Mouse (Mus musculus) forebrain, embryonic 16.5 days (tissue): Measurements from ENCODE around the gene Kat7. TPM values are rescaled to one million over a fixed set of nuclear protein-coding genes. Genes with fewer than 3 reads are reported as not detected.
A peak's percentile ranks its signal among the peaks of the same experiment; 100 is the strongest.

Experiments used
- ATAC-seq: fragments of 200-750 bp; cut with Nextera tagmentation; 2 replicates; pipeline ENCODE4 v1.8.0; 2017; ENCODE audit warnings: mild to moderate bottlenecking, moderate library complexity
- H3K27ac ChIP-seq: fragments of 300-500 bp; sonication (generic); 2 replicates; pipeline ENCODE4 v1.5.1; 2014; ENCODE audit warnings: low read length, control low read depth
- H3K27me3 ChIP-seq: fragments of 300-500 bp; sonication (generic); replicated peaks from 2 replicates; pipeline ENCODE4 v1.6.1; 2014; ENCODE audit warnings: low read length; ENCODE audit not compliant: control insufficient read depth, insufficient read depth
- H3K36me3 ChIP-seq: fragments of 300-500 bp; sonication (generic); 2 replicates; pipeline ENCODE4 v1.6.1; 2014; ENCODE audit not compliant: control insufficient read depth, insufficient read depth
- H3K4me1 ChIP-seq: fragments of 300-500 bp; sonication (generic); replicated peaks from 2 replicates; pipeline ENCODE4 v1.6.1; 2014; ENCODE audit warnings: low read length; ENCODE audit not compliant: control insufficient read depth, insufficient read depth
- H3K4me2 ChIP-seq: fragments of 300-500 bp; sonication (generic); 2 replicates; pipeline ENCODE4 v1.6.1; 2014; ENCODE audit warnings: mild to moderate bottlenecking, low read length, control low read depth
- H3K4me3 ChIP-seq: fragments of 300-500 bp; sonication (generic); replicated peaks from 2 replicates; pipeline ENCODE4 v1.5.1; 2014; ENCODE audit warnings: mild to moderate bottlenecking, low read length, control low read depth
- H3K9ac ChIP-seq: fragments of 300-500 bp; sonication (generic); replicated peaks from 2 replicates; pipeline ENCODE4 v1.6.1; 2014; ENCODE audit warnings: low read depth, low read length, control low read depth
- H3K9me3 ChIP-seq: fragments of 300-500 bp; sonication (generic); 2 replicates; pipeline ENCODE4 v1.6.1; 2016; ENCODE audit warnings: low read length; ENCODE audit not compliant: control insufficient read depth
- WGBS: fragments of 180-500 bp; shearing (Covaris S2); extraction: QIAGEN DNeasy Blood & Tissue Kit; methylation state at CpG from one replicate; pipeline ENCODE4 v1.1.7; 2014; 5-methylcytosine and 5-hydroxymethylcytosine counted together
- polyA plus RNA-seq: library from polyadenylated mRNA; unstranded; fragments of >200 nt; fragmentation: Nextera tagmentation; extraction: Ambion mirVana; gene quantifications from 2 replicates; pipeline ENCODE4 v1.2.1, GENCODE M21; 2015

Gene Kat7
- polyA plus RNA-seq: 73.6 and 87.9 TPM in 2 replicates

GRCm38 (mm10) chr11:95310007-95310647 lies at the start of gene Kat7:
Gene Kat7 (minus strand): TSS chr11:95310246.
- Histone ChIP-seq H3K9ac (peak within 1 kb of the TSS; percentile 94), H3K27me3 (no peaks in the 10 kb centered on the region), H3K4me1 (peaks cover 20% of the 10 kb centered on the region), H3K27ac (peak within 1 kb of the TSS; percentile 96), H3K9me3 (no peaks in the 10 kb centered on the region), H3K36me3 (peaks cover 4% of the 10 kb centered on the region; the same call in 1 of the 2 replicates), H3K4me2 (peak within 1 kb of the TSS; percentile 93), H3K4me3 (peak within 1 kb of the TSS; percentile 97)
- WGBS: under 1% methylated on average over 42 of the region's 42 CpGs
- peak; percentile 92 for ATAC-seq

DNA sequence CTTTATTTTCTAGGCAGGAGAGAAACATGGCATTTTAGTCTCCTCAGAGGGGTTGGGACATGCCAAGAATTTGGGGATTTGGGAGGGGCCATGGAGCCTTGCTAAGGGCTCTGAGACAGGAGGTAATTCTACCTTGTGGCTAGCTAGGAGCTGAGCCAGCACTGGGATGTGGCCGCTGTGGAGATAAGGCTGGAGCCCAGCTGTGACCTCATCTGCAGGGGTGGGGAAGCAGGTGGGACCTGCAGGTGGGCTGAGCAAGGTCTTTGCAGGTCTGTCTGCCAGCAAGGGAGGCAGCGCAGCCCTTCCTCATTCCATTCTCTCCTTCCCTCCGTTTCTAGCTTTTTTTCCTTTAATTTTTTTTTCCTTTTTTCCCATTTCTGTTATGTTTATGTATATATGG lies 48.2 kb upstream of the Kat7 start:
- H3K9me3 ChIP-seq: no peaks in the 10 kb centered on the region
- H3K4me1 ChIP-seq: peaks cover 7% of the 10 kb centered on the region
- WGBS: 59% methylated on average over 3 of the region's 3 CpGs
- H3K27me3 ChIP-seq: no peaks in the 10 kb centered on the region
- H3K4me3 ChIP-seq: no peak overlapping the region
- no peak overlapping the region for H3K9ac ChIP-seq
- H3K36me3 ChIP-seq: no peaks in the 10 kb centered on the region
- no peak for ATAC-seq
- no peak overlapping the region for H3K27ac ChIP-seq
- H3K4me2 ChIP-seq: no peak overlapping the region

DNA sequence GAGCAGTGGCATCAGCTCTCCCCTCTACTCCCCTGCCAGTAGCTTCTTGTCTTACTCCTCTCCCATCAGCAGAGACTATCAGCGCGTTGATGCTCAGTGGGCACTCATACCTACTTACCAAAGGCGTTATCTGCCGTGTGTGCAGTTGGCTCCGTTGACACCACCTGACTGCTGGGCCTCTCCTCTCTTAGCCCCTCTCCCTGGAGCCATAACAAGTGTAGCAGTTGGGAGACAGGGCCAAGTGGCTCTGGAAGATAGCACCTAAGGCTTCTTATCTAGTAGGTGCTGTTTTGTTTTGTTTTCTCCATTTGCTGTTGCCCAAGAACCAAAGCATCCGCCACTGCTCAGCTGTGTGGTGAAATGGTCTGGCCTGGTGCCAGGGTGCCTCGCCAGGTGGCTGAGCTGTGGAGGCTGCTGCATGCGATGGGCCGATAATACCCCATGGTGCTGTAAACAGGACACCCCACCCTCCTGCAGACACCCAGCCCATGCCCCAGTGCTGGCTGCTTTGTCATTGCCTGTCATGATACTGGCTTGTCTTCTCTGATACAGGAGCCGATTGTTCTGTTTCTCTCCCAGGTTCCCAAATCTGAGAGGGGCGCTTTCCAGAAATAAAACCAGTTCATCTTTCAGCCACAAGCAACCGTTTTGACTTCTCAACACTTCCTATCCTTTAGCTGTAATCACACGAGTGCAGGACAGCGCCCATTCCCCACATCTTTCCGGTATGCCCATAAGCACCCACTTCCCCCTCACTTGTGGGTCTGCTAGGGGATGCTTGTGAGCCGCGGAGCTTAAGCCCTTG lies 46.6 kb upstream of the Kat7 start:
- Histone ChIP-seq H3K9me3 (no peaks in the 10 kb centered on the region), H3K9ac (no peak overlapping the region), H3K4me1 (peaks cover 7% of the 10 kb centered on the region), H3K36me3 (no peaks in the 10 kb centered on the region), H3K27me3 (no peaks in the 10 kb centered on the region), H3K4me3 (no peak overlapping the region), H3K4me2 (no peak overlapping the region), H3K27ac (no peak overlapping the region)
- WGBS: 73% methylated on average over 17 of the region's 17 CpGs
- ATAC-seq: peak; percentile 49; the same call in 1 of the 2 replicates

DNA sequence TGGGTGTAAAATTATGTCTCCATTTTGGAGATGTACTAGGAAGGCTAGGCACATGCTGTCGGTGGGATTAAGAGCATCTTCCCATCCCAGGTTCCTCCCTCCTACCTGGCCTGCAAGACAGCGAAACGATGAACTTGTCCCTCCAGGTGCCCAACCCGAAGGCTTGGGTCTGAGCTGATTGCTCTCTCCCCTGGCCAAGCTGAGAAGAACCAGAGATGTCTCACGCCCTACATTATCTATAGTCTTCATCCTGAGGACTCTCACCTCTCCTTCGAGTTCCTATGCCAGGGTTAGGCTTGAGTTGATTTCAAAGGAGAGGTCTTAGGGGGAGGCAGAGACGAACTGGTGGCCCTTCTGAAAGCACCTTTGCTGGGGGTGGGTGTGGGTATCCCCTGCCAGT lies 46.0 kb upstream of the Kat7 start:
- WGBS: 92% methylated on average over 7 of the region's 7 CpGs
- Histone ChIP-seq H3K4me1 (peaks cover 7% of the 10 kb centered on the region), H3K27me3 (no peaks in the 10 kb centered on the region), H3K9me3 (no peaks in the 10 kb centered on the region), H3K4me3 (no peak overlapping the region), H3K27ac (no peak overlapping the region), H3K9ac (no peak overlapping the region), H3K4me2 (no peak overlapping the region), H3K36me3 (no peaks in the 10 kb centered on the region)
- no peak for ATAC-seq

GRCm38 (mm10) chr11:95355661-95356011 lies 45.6 kb upstream of the Kat7 start:
- H3K9ac ChIP-seq: no peak overlapping the region
- ATAC-seq: no peak
- no peak overlapping the region for H3K27ac ChIP-seq
- H3K9me3 ChIP-seq: no peaks in the 10 kb centered on the region
- no peaks in the 10 kb centered on the region for H3K27me3 ChIP-seq
- WGBS: 91% methylated on average over 5 of the region's 5 CpGs
- H3K4me3 ChIP-seq: no peak overlapping the region
- peaks cover 7% of the 10 kb centered on the region for H3K4me1 ChIP-seq
- H3K36me3 ChIP-seq: no peaks in the 10 kb centered on the region
- H3K4me2 ChIP-seq: no peak overlapping the region

DNA sequence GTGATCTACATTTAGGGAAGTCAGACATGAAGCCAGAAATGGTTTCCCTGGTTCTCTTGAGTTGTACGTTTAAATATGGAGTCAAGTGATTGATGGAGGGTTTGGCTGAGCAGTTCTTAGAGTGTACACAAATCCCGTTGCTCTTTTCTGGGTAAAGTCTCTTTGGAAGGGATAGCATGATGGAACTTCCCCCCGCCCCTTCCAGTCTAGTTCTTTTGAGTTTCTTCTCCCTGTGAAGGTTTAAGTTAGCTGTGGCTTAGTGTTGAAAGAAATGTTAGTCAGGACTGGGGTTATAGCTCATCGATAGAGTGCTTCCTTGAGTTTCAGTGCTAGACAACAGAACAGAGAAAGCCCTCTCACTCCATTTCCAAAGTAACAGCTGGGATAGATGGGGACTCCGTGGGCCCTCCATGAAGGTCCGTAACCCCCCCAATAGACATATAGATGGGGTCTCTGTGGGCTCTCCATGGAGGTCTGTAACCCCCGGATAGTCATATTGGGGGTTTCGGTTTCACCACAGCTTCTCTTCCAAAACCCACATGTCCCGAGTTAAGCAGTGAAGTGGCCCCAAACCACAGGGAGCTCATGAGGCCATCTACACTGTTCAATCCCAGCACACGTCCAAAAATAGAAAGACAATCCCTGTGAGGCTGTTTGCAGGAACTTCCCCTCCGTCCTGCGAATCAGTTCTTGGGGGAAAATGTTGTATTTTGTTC lies 45.1 kb upstream of the Kat7 start:
- no peak for ATAC-seq

DNA sequence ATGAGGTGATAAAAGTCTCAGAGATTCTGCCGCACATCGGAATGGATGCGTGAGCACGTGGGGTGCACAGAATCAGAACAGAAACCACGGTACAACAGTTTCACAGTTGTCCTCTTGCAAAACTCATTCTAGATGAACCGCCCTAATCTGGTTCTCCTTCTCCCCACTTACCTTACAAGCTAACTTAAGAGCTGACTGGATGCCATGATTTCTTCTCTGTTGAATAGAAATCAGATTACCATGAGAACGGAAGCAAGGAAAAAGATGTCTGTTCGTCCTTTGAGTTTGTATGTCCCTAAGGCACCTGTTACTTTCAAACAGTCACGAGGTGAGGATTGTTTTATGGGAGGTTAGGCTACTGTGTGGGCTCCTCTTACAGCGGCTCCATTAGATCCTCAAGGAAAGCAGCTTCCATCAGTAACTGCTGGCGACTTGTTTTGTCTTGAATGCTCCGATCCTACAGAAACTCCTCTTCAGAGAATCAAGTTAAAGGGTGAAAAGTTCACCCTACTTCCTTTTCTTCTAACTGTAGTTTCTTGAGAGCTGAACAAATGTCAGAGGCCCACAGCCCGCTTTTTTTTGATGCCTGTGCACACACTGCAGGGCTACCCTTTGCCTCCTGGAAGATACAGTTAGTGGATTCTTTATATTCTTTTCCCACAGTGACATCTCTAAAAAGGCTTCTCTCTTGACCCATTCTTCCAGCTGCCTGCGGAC lies 44.3 kb upstream of the Kat7 start:
- ATAC-seq: no peak
- H3K4me2 ChIP-seq: no peak overlapping the region
- H3K9me3 ChIP-seq: no peaks in the 10 kb centered on the region
- H3K27me3 ChIP-seq: no peaks in the 10 kb centered on the region
- H3K4me3 ChIP-seq: no peak overlapping the region
- 93% methylated on average over 14 of the region's 14 CpGs for WGBS
- H3K4me1 ChIP-seq: peaks cover 7% of the 10 kb centered on the region
- H3K9ac ChIP-seq: no peak overlapping the region
- H3K36me3 ChIP-seq: no peaks in the 10 kb centered on the region
- no peak overlapping the region for H3K27ac ChIP-seq

More for the DNA sequence above, 45.1 kb upstream of the Kat7 start:
- Histone ChIP-seq H3K9ac (no peak overlapping the region), H3K27ac (no peak overlapping the region), H3K27me3 (no peaks in the 10 kb centered on the region), H3K4me3 (no peak overlapping the region), H3K4me2 (no peak overlapping the region), H3K9me3 (no peaks in the 10 kb centered on the region), H3K4me1 (peaks cover 7% of the 10 kb centered on the region), H3K36me3 (no peaks in the 10 kb centered on the region)
- 88% methylated on average over 12 of the region's 12 CpGs for WGBS

GRCm38 (mm10) chr11:95353226-95353625 lies 43.2 kb upstream of the Kat7 start:
- Histone ChIP-seq H3K4me2 (no peak overlapping the region), H3K4me3 (no peak overlapping the region), H3K27me3 (no peaks in the 10 kb centered on the region), H3K27ac (no peak overlapping the region), H3K36me3 (no peaks in the 10 kb centered on the region), H3K9ac (no peak overlapping the region), H3K4me1 (peaks cover 7% of the 10 kb centered on the region), H3K9me3 (no peaks in the 10 kb centered on the region)
- WGBS: 87% methylated on average over 9 of the region's 9 CpGs
- no peak for ATAC-seq

GRCm38 (mm10) chr11:95352686-95353085 lies 42.6 kb upstream of the Kat7 start:
- H3K27ac ChIP-seq: no peak overlapping the region
- no peak overlapping the region for H3K9ac ChIP-seq
- H3K9me3 ChIP-seq: no peaks in the 10 kb centered on the region
- WGBS: 74% methylated on average over 2 of the region's 2 CpGs
- peaks cover 7% of the 10 kb centered on the region for H3K4me1 ChIP-seq
- no peak overlapping the region for H3K4me2 ChIP-seq
- ATAC-seq: no peak
- H3K36me3 ChIP-seq: no peaks in the 10 kb centered on the region
- H3K27me3 ChIP-seq: no peaks in the 10 kb centered on the region
- no peak overlapping the region for H3K4me3 ChIP-seq
